In genomic region chr15:81128155-81128838, GRCm38 (mm10) we compare ENCODE assay signal across 18 mouse cellular contexts.
DNase-seq lines count a peak whose midpoint lies in the region; ATAC-seq and TF ChIP-seq lines count a peak whose summit lies in the region.
"Had no signal": no experiment of that assay in that cellular context is flagged by ENCODE, and none has a peak within 500 bp of the region (broad histone marks: within the 10 kb centered on the region; RNA-seq: fewer than 3 reads in every experiment).

No protein-coding gene starts in this region.

- H3K4me1 ChIP-seq in embryonic facial prominence, embryonic 12.5 days = peaks cover 28% of the 10 kb centered on the region
- peaks cover 19% of the 10 kb centered on the region for H3K4me1 ChIP-seq in embryonic facial prominence, embryonic 10.5 days
- H3K4me1 ChIP-seq in kidney, adult 2 months (ENCODE audit: control insufficient read depth, insufficient read depth, low read length) = peaks cover 3% of the 10 kb centered on the region; the same call in 1 of the 2 replicates
- peaks cover 5% of the 10 kb centered on the region for H3K4me1 ChIP-seq in kidney, embryonic 14.5 days (ENCODE audit: control insufficient read depth, insufficient read depth, low read length)
- H3K4me1 ChIP-seq: stomach, embryonic 15.5 days had no signal

- DNase-seq in embryonic facial prominence, embryonic 10.5 days (ENCODE audit: low spot score) = no peak
- peak; percentile 47 for DNase-seq in kidney, adult 2 months
- DNase-seq in kidney, adult 9 months = peak; percentile 52
- DNase-seq in kidney, postnatal 4 days = peak; percentile 24 to 40
- DNase-seq in right cerebral cortex, postnatal 10 days (ENCODE audit: low spot score in 2 of 2) = no peak
- DNase-seq: adrenal gland, adult 8-10 months; cerebellum, postnatal 10 days; gastrocnemius, postnatal 36 days; liver; lung, postnatal 10 days; midbrain, embryonic 14.5 days; right cerebral cortex, postnatal 14 days; thymus, adult 2 months had no signal

- H3K27me3 ChIP-seq in embryonic facial prominence, embryonic 12.5 days = no peaks in the 10 kb centered on the region
- no peaks in the 10 kb centered on the region for H3K27me3 ChIP-seq in embryonic facial prominence, embryonic 10.5 days (replicated peaks; ENCODE audit: low read depth, poor library complexity, severe bottlenecking)
- H3K27me3 ChIP-seq in kidney, adult 2 months (replicated peaks; ENCODE audit: control insufficient read depth, insufficient read depth, low read length) = no peaks in the 10 kb centered on the region
- no peaks in the 10 kb centered on the region for H3K27me3 ChIP-seq in kidney, embryonic 14.5 days (ENCODE audit: control insufficient read depth, insufficient read depth, low read length)
- H3K27me3 ChIP-seq: neural tube, embryonic 15.5 days; stomach, embryonic 15.5 days had no signal

- no peaks in the 10 kb centered on the region for H3K9me3 ChIP-seq in embryonic facial prominence, embryonic 12.5 days
- no peaks in the 10 kb centered on the region for H3K9me3 ChIP-seq in embryonic facial prominence, embryonic 10.5 days
- H3K9me3 ChIP-seq in kidney, embryonic 14.5 days (ENCODE audit: control insufficient read depth, low read length) = no peaks in the 10 kb centered on the region
- H3K9me3 ChIP-seq: neural tube, embryonic 15.5 days; stomach, embryonic 15.5 days had no signal

- TF ChIP-seq POLR2A in kidney, adult 2 months (IDR thresholded peaks at IDR 0.05; ENCODE audit: low read depth, low read length) = no peak

- no peak for TF ChIP-seq CTCF in kidney, adult 2 months (conservative IDR thresholded peaks at IDR 0.05; ENCODE audit: insufficient read depth, insufficient read length, low read depth, low read length)

- no peaks in the 10 kb centered on the region for H3K36me3 ChIP-seq in embryonic facial prominence, embryonic 12.5 days
- H3K36me3 ChIP-seq in embryonic facial prominence, embryonic 10.5 days (replicated peaks) = no peaks in the 10 kb centered on the region
- no peaks in the 10 kb centered on the region for H3K36me3 ChIP-seq in kidney, adult 2 months (ENCODE audit: control insufficient read depth, insufficient read depth, low read length)
- H3K36me3 ChIP-seq in kidney, embryonic 14.5 days (ENCODE audit: control insufficient read depth, insufficient read depth, low read length) = no peaks in the 10 kb centered on the region
- H3K36me3 ChIP-seq: neural tube, embryonic 15.5 days; stomach, embryonic 15.5 days had no signal

- H3K4me3 ChIP-seq in embryonic facial prominence, embryonic 12.5 days = no peak overlapping the region
- H3K4me3 ChIP-seq in embryonic facial prominence, embryonic 10.5 days = no peak overlapping the region
- no peak overlapping the region for H3K4me3 ChIP-seq in kidney, adult 2 months (ENCODE audit: insufficient read depth, low read depth, low read length)
- no peak overlapping the region for H3K4me3 ChIP-seq in kidney, embryonic 14.5 days (ENCODE audit: low read length)
- H3K4me3 ChIP-seq: neural tube, embryonic 15.5 days; stomach, embryonic 15.5 days had no signal

- H3K9ac ChIP-seq in embryonic facial prominence, embryonic 12.5 days = no peak overlapping the region
- H3K9ac ChIP-seq in kidney, embryonic 14.5 days (ENCODE audit: low read depth, low read length) = no peak overlapping the region
- H3K9ac ChIP-seq: neural tube, embryonic 15.5 days; stomach, embryonic 15.5 days had no signal

- H3K27ac ChIP-seq in embryonic facial prominence, embryonic 12.5 days = no peak overlapping the region
- H3K27ac ChIP-seq in embryonic facial prominence, embryonic 10.5 days (replicated peaks) = no peak overlapping the region
- H3K27ac ChIP-seq in kidney, adult 2 months (ENCODE audit: insufficient read depth, low read depth, low read length) = no peak overlapping the region
- no peak overlapping the region for H3K27ac ChIP-seq in kidney, embryonic 14.5 days (ENCODE audit: low read depth, low read length)
- H3K27ac ChIP-seq: neural tube, embryonic 15.5 days; stomach, embryonic 15.5 days had no signal

- no peak overlapping the region for H3K4me2 ChIP-seq in embryonic facial prominence, embryonic 12.5 days (replicated peaks)
- H3K4me2 ChIP-seq in kidney, embryonic 14.5 days (replicated peaks; ENCODE audit: low read depth, low read length) = no peak overlapping the region
- H3K4me2 ChIP-seq: neural tube, embryonic 15.5 days; stomach, embryonic 15.5 days had no signal

- 56% methylated on average over 5 of the region's 5 CpGs for WGBS in embryonic facial prominence, embryonic 12.5 days
- WGBS in embryonic facial prominence, embryonic 10.5 days = 86% methylated on average over 5 of the region's 5 CpGs
- WGBS in kidney, adult 2 months = 47% methylated on average over 5 of the region's 5 CpGs
- WGBS in kidney, embryonic 14.5 days = 44% methylated on average over 5 of the region's 5 CpGs

- ATAC-seq in embryonic facial prominence, embryonic 12.5 days (ENCODE audit: insufficient number of reproducible peaks, insufficient read depth, low FRiP score, low TSS enrichment) = 0 out of 2 replicates have a peak, but pooled peaks have one; percentile 22
- no peak for ATAC-seq in kidney, embryonic 14.5 days (ENCODE audit: low FRiP score, low TSS enrichment)
- ATAC-seq in inflammation-experienced regulatory T-cells, adult 6 months = no peak

Comparison
In these comparisons a context has a peak if more than half of its experiments do, and no peak if none do; other contexts are left out.
1. DNase-seq: peak in kidney, adult 2 months (single experiment), kidney, adult 9 months (single experiment) and kidney, postnatal 4 days (2 of 2); none in embryonic facial prominence, embryonic 10.5 days (single experiment) and right cerebral cortex, postnatal 10 days (0 of 2).